Mouse (Mus musculus): ENCODE data around the gene Ncoa3. TPM values are rescaled to one million over a fixed set of nuclear protein-coding genes. Genes with fewer than 3 reads are reported as not detected.

The Ncoa3 gene
- polyA plus RNA-seq, 2 experiments = 3.3 to 4.4 TPM

- peak overlapping the region; percentile 34; the same call in 1 of the 2 replicates for H3K4me2 ChIP-seq (ENCODE audit: low read depth)
- TF ChIP-seq CTCF (IDR thresholded peaks at IDR 0.05; ENCODE audit: low read depth) = no peak
- no peak for TF ChIP-seq EP300 (IDR thresholded peaks at IDR 0.05; ENCODE audit: low read depth)
- H3K27ac ChIP-seq = no peak overlapping the region
- H3K27me3 ChIP-seq (ENCODE audit: control insufficient read depth, insufficient read depth, low read length) = no peaks in the 10 kb centered on the region
- H3K4me1 ChIP-seq (replicated peaks; ENCODE audit: control insufficient read depth in 2 of 2, insufficient read depth in 2 of 2, low read length in 1 of 2) = peaks cover 0 to 7% of the 10 kb centered on the region in 2 experiments; a peak in 2 of 4 replicates
- H3K36me3 ChIP-seq (replicated peaks; ENCODE audit: control insufficient read depth, insufficient read depth, low read depth) = no peaks in the 10 kb centered on the region
- no peaks in the 10 kb centered on the region for H3K9me3 ChIP-seq (ENCODE audit: control insufficient read depth, low read length)
- no peak overlapping the region for H3K9ac ChIP-seq (replicated peaks)
- DNase-seq (ENCODE audit: low read depth in 3 of 3, low spot score in 3 of 3) (no peak), ATAC-seq (ENCODE audit: insufficient read depth) (no peak)
- H3K4me3 ChIP-seq (ENCODE audit: insufficient read depth in 1 of 2, low read depth in 2 of 2, low read length in 2 of 2) = no peak overlapping the region
- 68% methylated on average over 21 of the region's 21 CpGs for WGBS (ENCODE audit: insufficient replicate concordance)
These were observed 88.7 kb downstream of the Ncoa3 start for GRCm38 (mm10) chr2:166080967-166081750.

- no peaks in the 10 kb centered on the region for H3K27me3 ChIP-seq (ENCODE audit: control insufficient read depth, insufficient read depth, low read length)
- ATAC-seq (ENCODE audit: insufficient read depth) (no peak), DNase-seq (ENCODE audit: low read depth in 3 of 3, low spot score in 3 of 3) (peak; percentile 30 to 52 (median 38))
- H3K4me3 ChIP-seq (ENCODE audit: insufficient read depth in 1 of 2, low read depth in 2 of 2, low read length in 2 of 2) = no peak overlapping the region
- no peaks in the 10 kb centered on the region for H3K9me3 ChIP-seq (ENCODE audit: control insufficient read depth, low read length)
- H3K4me1 ChIP-seq (replicated peaks; ENCODE audit: control insufficient read depth in 2 of 2, insufficient read depth in 2 of 2, low read length in 1 of 2) = peaks cover 0 to 7% of the 10 kb centered on the region in 2 experiments; a peak in 2 of 4 replicates
- peak; percentile 94 for TF ChIP-seq CTCF (IDR thresholded peaks at IDR 0.05; ENCODE audit: low read depth)
- no peak for TF ChIP-seq EP300 (IDR thresholded peaks at IDR 0.05; ENCODE audit: low read depth)
- H3K4me2 ChIP-seq (ENCODE audit: low read depth) = no peak overlapping the region
- H3K9ac ChIP-seq (replicated peaks) = no peak overlapping the region
- H3K36me3 ChIP-seq (replicated peaks; ENCODE audit: control insufficient read depth, insufficient read depth, low read depth) = no peaks in the 10 kb centered on the region
- H3K27ac ChIP-seq = no peak overlapping the region
- whole genome bisulfite sequencing (ENCODE audit: insufficient replicate concordance) = 17% methylated on average over 5 of the region's 5 CpGs
These were observed 89.8 kb downstream of the Ncoa3 start for GRCm38 (mm10) chr2:166082193-166082592.

GRCm38 (mm10) chr2:166082661-166083060 lies 90.2 kb downstream of the Ncoa3 start:
- Histone ChIP-seq H3K4me1 (replicated peaks; ENCODE audit: control insufficient read depth in 2 of 2, insufficient read depth in 2 of 2, low read length in 1 of 2) (peaks cover 0 to 7% of the 10 kb centered on the region in 2 experiments; a peak in 2 of 4 replicates), H3K27ac (no peak overlapping the region), H3K4me3 (ENCODE audit: insufficient read depth in 1 of 2, low read depth in 2 of 2, low read length in 2 of 2) (no peak overlapping the region), H3K27me3 (ENCODE audit: control insufficient read depth, insufficient read depth, low read length) (no peaks in the 10 kb centered on the region), H3K4me2 (ENCODE audit: low read depth) (no peak overlapping the region), H3K9me3 (ENCODE audit: control insufficient read depth, low read length) (no peaks in the 10 kb centered on the region), H3K9ac (replicated peaks) (no peak overlapping the region), H3K36me3 (replicated peaks; ENCODE audit: control insufficient read depth, insufficient read depth, low read depth) (no peaks in the 10 kb centered on the region)
- DNase-seq (ENCODE audit: low read depth in 3 of 3, low spot score in 3 of 3) = no peak
- no peak for ATAC-seq (ENCODE audit: insufficient read depth)
- TF ChIP-seq EP300 (IDR thresholded peaks at IDR 0.05; ENCODE audit: low read depth) (no peak), CTCF (IDR thresholded peaks at IDR 0.05; ENCODE audit: low read depth) (no peak)
- WGBS (ENCODE audit: insufficient replicate concordance) = 69% methylated on average over 10 of the region's 10 CpGs

GRCm38 (mm10) chr2:166083542-166084031 lies 91.2 kb downstream of the Ncoa3 start:
- H3K4me1 ChIP-seq (replicated peaks; ENCODE audit: control insufficient read depth in 2 of 2, insufficient read depth in 2 of 2, low read length in 1 of 2) = peaks cover 0 to 7% of the 10 kb centered on the region in 2 experiments; a peak in 2 of 4 replicates
- H3K9me3 ChIP-seq (ENCODE audit: control insufficient read depth, low read length) = no peaks in the 10 kb centered on the region
- no peaks in the 10 kb centered on the region for H3K27me3 ChIP-seq (ENCODE audit: control insufficient read depth, insufficient read depth, low read length)
- WGBS (ENCODE audit: insufficient replicate concordance) = 62% methylated on average over 9 of the region's 9 CpGs
- no peak for DNase-seq (ENCODE audit: low read depth in 3 of 3, low spot score in 3 of 3)
- H3K9ac ChIP-seq (replicated peaks) = no peak overlapping the region
- TF ChIP-seq EP300 (IDR thresholded peaks at IDR 0.05; ENCODE audit: low read depth) (no peak), CTCF (IDR thresholded peaks at IDR 0.05; ENCODE audit: low read depth) (no peak)
- ATAC-seq (ENCODE audit: insufficient read depth) = no peak
- no peak overlapping the region for H3K4me3 ChIP-seq (ENCODE audit: insufficient read depth in 1 of 2, low read depth in 2 of 2, low read length in 2 of 2)
- no peak overlapping the region for H3K27ac ChIP-seq
- H3K36me3 ChIP-seq (replicated peaks; ENCODE audit: control insufficient read depth, insufficient read depth, low read depth) = no peaks in the 10 kb centered on the region
- no peak overlapping the region for H3K4me2 ChIP-seq (ENCODE audit: low read depth)

GRCm38 (mm10) chr2:166084111-166084510 lies 91.7 kb downstream of the Ncoa3 start:
- H3K4me1 ChIP-seq (replicated peaks; ENCODE audit: control insufficient read depth in 2 of 2, insufficient read depth in 2 of 2, low read length in 1 of 2) = peaks cover 0 to 7% of the 10 kb centered on the region in 2 experiments; a peak in 2 of 4 replicates
- H3K4me2 ChIP-seq (ENCODE audit: low read depth) = no peak overlapping the region
- ATAC-seq (ENCODE audit: insufficient read depth) = no peak
- no peak overlapping the region for H3K27ac ChIP-seq
- WGBS (ENCODE audit: insufficient replicate concordance) = 60% methylated on average over 7 of the region's 7 CpGs
- DNase-seq (ENCODE audit: low read depth in 3 of 3, low spot score in 3 of 3) = no peak
- H3K4me3 ChIP-seq (ENCODE audit: insufficient read depth in 1 of 2, low read depth in 2 of 2, low read length in 2 of 2) = no peak overlapping the region
- no peak overlapping the region for H3K9ac ChIP-seq (replicated peaks)
- no peak for TF ChIP-seq EP300 (IDR thresholded peaks at IDR 0.05; ENCODE audit: low read depth)
- no peak for TF ChIP-seq CTCF (IDR thresholded peaks at IDR 0.05; ENCODE audit: low read depth)
- H3K27me3 ChIP-seq (ENCODE audit: control insufficient read depth, insufficient read depth, low read length) = no peaks in the 10 kb centered on the region
- no peaks in the 10 kb centered on the region for H3K36me3 ChIP-seq (replicated peaks; ENCODE audit: control insufficient read depth, insufficient read depth, low read depth)
- H3K9me3 ChIP-seq (ENCODE audit: control insufficient read depth, low read length) = no peaks in the 10 kb centered on the region

Measured in liver, embryonic 14.5 days (tissue).